Mouse (Mus musculus): ENCODE measurements at regions not wholly inside any gene's neighbourhood (a gene's known extent, or its start where the extent isn't known, plus 50 kb on each side); places are given as distances from the start of the nearest gene placed in this dataset.

- TF ChIP-seq IRF4 (IDR thresholded peaks at IDR 0.05; ENCODE audit: low read depth, low read length) = no peak
- no peak for TF ChIP-seq TCF12 (IDR thresholded peaks at IDR 0.05; ENCODE audit: low read depth, low read length)
- no peak for TF ChIP-seq SMC3 (IDR thresholded peaks at IDR 0.05; ENCODE audit: low read depth, low read length)
- TF ChIP-seq ZNF384 (IDR thresholded peaks at IDR 0.05; ENCODE audit: low read depth, low read length) = no peak
These were observed 431.9 kb upstream of the Atp11b start (continued) for GRCm38 (mm10) chr3:35321991-35322390.

DNA sequence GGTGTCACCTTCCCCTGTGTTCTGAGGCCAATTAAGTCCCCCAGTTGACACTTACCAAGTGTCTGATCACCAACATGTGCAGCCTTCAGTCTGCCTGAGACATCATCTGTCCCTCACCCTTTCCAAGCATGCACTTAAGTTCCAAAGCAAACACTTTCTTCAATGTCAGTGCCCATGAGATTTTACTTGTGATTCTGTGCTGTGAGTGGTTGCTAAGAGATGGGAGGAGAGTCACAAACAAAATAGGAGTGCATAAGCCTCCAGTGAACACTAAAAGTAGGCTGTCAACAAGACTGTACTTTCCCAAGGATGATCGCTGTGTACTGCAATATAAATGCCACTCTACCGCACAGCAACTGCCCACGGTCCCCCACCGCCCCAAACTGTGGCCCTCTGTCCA is 431.0 kb upstream of the Atp11b start:
- no peaks in the 10 kb centered on the region for H3K27me3 ChIP-seq (replicated peaks)
- dilution Hi-C loops (cut with MboI; ENCODE audit: extremely low pct_ligation_motif_present, extremely low pct_unique_long_range_greater_than_20kb, low sequenced_read_pairs) = no loop called here
- H3K9ac ChIP-seq (ENCODE audit: insufficient read depth, low read depth) = no peak overlapping the region
- 0 out of 4 replicates have a peak, but pooled peaks cover 0 to 2% of the 10 kb centered on the region in 2 experiments for H3K4me1 ChIP-seq (ENCODE audit: control insufficient read depth in 1 of 2, insufficient read depth in 2 of 2)
- H3K4me2 ChIP-seq (ENCODE audit: insufficient read depth, low read depth, poor library complexity, severe bottlenecking) = no peak overlapping the region
- no peak overlapping the region for H3K27ac ChIP-seq (ENCODE audit: insufficient read depth, low read depth)
- no peaks in the 10 kb centered on the region for H3K36me3 ChIP-seq (replicated peaks in 1 of 2; ENCODE audit: control insufficient read depth in 1 of 2, insufficient read depth in 1 of 2, low read length in 1 of 2)
- in situ Hi-C loops (cut with MboI; ENCODE audit: low pct_ligation_motif_present, low pct_unique_long_range_greater_than_20kb, low sequenced_read_pairs) = no loop called here
- no peaks in the 10 kb centered on the region for H3K79me2 ChIP-seq (replicated peaks; ENCODE audit: control insufficient read depth, extremely low read depth, insufficient read depth, poor library complexity, severe bottlenecking)
- no peak overlapping the region for H3K4me3 ChIP-seq (replicated peaks in 1 of 3; ENCODE audit: low read depth in 2 of 3, low read length in 2 of 3, poor library complexity in 1 of 3)
- TF ChIP-seq EP300 (IDR thresholded peaks at IDR 0.05; ENCODE audit: low read length) (no peak), KAT2A (IDR thresholded peaks at IDR 0.05; ENCODE audit: insufficient replicate concordance, low read length) (no peak), ZC3H11A (IDR thresholded peaks at IDR 0.05; ENCODE audit: low read depth, low read length) (no peak), JUND (conservative IDR thresholded peaks at IDR 0.05; ENCODE audit: low read depth, low read length) (no peak), CHD1 (IDR thresholded peaks at IDR 0.05; ENCODE audit: low read depth, low read length) (no peak), HCFC1 (IDR thresholded peaks at IDR 0.05; ENCODE audit: low read depth, low read length) (no peak), ZKSCAN1 (IDR thresholded peaks at IDR 0.05; ENCODE audit: borderline replicate concordance, low read depth, low read length) (no peak), MYC (IDR thresholded peaks at IDR 0.05; ENCODE audit: low read depth, low read length) (no peak), POLR2A (IDR thresholded peaks at IDR 0.05; ENCODE audit: low read depth, low read length) (no peak), E2F4 (IDR thresholded peaks at IDR 0.05; ENCODE audit: insufficient replicate concordance, low read depth, low read length) (no peak), TCF12 (IDR thresholded peaks at IDR 0.05; ENCODE audit: low read depth, low read length) (no peak), SMC3 (IDR thresholded peaks at IDR 0.05; ENCODE audit: low read depth, low read length) (no peak), ZMIZ1 (IDR thresholded peaks at IDR 0.05; ENCODE audit: low read depth, low read length) (no peak), ETS1 (conservative IDR thresholded peaks at IDR 0.05; ENCODE audit: low read depth, low read length) (no peak), CTCF (conservative IDR thresholded peaks at IDR 0.05 in 1 of 2, IDR thresholded peaks at IDR 0.05 in 1 of 2; ENCODE audit: low read depth in 2 of 2, low read length in 2 of 2) (no peak), RAD21 (IDR thresholded peaks at IDR 0.05; ENCODE audit: low read depth, low read length) (no peak), NELFE (IDR thresholded peaks at IDR 0.05; ENCODE audit: low read depth, low read length) (no peak), MEF2A (IDR thresholded peaks at IDR 0.05; ENCODE audit: borderline replicate concordance, low read depth, low read length) (no peak)
- DNase-seq (ENCODE audit: extremely low read depth) = no peak
- H3K9me3 ChIP-seq (replicated peaks; ENCODE audit: low read length) = no peaks in the 10 kb centered on the region

All from CH12.LX (cell line).